Mouse (Mus musculus) embryo, embryonic 10 days (tissue): ENCODE measurements around the gene Chid1.
A peak's percentile ranks its signal among the peaks of the same experiment; 100 is the strongest.
"Not testable (repeated sequence)": the region's sequence is repeated elsewhere in the genome, so short reads cannot be mapped to it uniquely, and the experiment has no call there.

Source experiments
- DNase-seq: peaks from one replicate; pipeline ENCODE4 v3.0.0-alpha.2; 2015; ENCODE audit warnings: low spot score

Gene Chid1

DNA sequence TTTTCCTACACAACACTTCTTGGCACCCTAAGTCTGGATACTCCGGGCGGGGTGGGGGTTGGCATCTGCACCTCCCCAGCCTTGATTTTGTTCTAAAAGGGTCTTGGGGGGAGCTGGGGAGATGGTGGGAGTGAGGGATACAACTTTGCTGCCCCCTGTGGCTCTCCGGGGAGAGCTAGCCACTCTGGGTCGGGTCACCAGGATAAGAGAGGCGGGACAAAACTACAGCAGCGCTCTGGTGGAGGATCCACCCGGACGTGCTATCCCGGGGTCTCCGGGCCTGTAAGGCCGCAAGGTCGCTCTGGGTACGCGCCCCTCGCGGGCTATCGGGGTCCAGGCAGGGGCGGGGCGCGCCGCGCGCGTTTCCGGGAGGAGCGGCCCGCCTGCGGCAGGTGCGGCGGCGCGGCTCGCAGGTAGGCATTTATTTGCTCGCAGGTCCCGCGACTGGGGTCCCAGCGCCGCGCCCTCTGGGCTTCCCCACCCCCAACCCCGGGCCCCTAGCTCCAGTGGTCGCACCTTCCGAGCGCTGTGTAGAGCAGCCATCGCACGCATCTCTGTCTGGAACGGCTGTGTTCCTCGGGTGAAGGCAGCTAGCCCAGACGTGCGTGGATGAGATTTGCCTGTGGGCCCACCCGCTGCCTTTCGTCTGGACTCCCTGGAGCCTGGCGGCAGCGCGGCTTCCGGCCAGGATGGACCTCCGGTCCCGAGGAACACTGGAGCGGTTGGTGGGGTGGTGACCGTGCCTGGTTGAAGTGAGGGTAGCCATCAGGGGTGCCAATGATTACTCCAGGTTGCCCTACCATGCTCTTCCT, 77.9 kb downstream of the Chid1 start:
- DNase-seq = no peak

DNA sequence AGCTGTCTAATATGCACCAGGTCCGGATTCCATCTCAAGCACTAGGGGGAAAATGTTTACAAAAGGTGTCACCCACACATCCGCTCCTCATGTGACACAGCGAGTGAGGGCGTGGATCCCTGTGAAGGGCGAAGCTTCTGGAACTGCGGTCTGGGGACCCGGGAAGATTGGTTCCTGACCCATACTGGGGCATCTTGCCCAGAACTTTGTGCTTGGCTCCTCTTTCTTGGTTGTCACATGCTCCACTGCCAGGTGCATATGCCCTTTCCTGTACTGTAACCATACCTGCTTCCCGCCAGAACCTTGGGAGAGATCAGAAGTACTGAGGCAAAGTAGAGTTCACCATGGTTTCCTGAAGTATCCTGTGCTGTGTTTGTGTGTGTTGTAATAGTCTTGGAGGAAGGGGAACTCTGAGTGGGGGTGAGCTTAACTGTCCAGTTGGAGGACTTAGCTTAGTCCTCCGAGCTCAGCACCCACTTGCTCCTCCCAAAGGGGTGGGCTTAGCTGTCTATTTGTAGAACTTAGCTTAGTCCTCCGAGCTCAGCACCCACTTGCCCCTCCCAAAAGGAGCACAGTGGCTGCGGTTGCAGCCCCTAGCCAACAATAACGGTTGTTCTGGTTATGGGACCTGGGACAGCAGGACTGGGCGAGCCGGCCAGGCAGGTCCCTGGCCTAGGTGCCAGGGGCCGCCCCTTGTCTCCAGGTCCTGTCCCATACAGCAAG, 79.1 kb downstream of the Chid1 start, which contains the start of gene Cracr2b:
Cracr2b (plus strand) TSS at position 704 of the 723 bp plus-strand sequence.
- no peak for DNase-seq

GRCm38 (mm10) chr7:141460001-141460390, 79.7 kb downstream of the Chid1 start:
- DNase-seq = no peak

DNA sequence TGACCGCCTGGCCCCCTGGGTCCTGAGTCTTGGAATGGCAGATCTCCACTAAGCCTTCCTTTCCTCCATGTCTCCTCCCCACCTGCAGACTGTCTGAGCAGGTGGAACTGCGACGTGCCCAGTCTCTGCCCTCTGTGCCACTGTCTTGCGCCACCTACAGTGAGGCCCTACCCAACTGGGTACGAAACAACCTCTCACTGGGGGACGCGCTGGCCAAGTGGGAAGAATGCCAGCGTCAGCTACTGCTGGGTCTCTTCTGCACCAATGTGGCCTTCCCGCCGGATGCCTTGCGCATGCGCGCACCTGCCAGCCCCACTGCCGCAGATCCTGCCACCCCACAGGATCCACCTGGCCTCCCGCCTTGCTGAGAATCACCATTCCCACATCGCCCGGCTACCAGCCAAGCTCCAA, 80.4 kb downstream of the Chid1 start:
- no peak for DNase-seq

DNA sequence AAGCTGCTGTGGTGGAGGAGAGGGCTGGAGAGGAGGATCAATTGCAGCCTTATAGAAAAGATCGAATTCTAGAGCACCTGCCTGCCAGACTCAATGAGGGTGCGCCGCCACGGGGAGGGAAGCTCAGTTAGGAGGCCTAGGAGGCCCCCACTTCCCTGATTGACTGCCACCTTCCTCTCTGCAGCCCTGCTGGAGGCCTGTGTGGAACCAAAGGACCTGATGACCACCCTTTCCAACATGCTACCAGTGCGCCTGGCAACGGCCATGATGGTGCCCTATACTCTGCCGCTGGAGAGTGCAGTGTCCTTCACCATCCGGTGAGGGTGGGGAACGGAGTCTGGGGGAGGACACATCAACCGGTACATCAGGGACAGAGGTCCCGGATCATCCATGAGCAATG, 81.0 kb downstream of the Chid1 start:
- no peak for DNase-seq

DNA sequence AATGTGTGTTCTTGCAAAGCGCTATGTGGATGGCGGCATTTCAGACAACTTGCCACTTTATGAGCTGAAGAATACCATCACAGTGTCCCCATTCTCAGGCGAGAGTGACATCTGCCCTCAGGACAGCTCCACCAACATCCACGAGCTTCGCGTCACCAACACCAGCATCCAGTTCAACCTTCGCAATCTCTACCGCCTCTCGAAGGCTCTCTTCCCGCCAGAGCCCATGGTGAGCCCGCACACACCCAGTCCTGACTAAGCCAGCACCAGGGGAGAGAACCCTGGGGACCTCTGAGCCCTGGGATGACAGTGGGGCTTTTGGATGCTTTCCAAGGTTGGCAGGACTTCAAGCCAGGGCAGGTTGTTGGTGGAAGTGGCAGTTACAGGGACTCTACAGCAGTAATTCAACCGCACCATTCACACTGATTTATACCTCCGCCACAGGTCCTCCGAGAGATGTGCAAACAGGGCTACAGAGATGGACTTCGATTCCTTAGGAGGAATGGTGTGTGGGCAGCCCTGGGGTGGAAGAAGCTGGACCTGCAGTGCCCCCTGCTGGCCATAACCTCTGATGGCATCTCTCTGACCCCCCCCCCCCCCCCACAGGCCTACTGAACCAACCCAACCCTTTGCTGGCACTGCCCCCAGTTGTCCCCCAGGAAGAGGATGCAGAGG, 81.5 kb downstream of the Chid1 start:
- DNase-seq = peak; percentile 63

DNA sequence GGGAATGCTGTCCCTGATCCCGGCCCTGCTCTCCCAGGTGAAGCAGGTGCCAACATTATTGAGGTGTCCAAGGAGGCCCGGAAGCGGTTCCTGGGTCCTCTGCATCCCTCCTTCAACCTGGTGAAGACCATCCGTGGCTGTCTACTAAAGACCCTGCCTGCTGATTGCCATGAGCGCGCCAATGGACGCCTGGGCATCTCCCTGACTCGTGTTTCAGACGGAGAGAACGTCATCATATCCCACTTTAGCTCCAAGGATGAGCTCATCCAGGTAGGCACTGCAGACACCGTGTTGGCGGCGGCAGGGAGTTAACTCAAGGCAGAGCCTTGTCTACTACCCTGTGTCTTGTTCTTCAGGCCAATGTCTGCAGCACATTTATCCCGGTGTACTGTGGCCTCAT, 82.4 kb downstream of the Chid1 start:
- no peak for DNase-seq

DNA sequence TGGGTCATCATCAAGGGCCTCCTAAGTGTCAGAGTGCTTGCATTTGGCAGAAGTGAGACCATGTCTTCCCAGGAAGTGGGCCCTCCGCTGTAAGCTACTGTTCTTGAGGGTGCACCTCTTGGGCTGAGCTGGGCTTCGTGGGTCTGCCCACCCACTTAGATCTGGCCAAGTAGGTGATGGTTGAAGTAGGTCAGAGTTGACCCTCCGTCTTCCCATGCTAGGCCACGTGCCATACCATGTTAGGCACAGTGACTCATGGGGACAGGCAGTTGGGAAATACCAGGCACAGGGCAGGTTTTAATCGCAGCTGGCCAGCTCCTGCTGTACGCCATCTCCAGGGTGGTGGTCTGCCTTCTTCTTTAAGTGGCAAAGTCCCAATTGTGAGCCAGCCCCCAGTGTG, 82.9 kb downstream of the Chid1 start:
- no peak for DNase-seq

DNA sequence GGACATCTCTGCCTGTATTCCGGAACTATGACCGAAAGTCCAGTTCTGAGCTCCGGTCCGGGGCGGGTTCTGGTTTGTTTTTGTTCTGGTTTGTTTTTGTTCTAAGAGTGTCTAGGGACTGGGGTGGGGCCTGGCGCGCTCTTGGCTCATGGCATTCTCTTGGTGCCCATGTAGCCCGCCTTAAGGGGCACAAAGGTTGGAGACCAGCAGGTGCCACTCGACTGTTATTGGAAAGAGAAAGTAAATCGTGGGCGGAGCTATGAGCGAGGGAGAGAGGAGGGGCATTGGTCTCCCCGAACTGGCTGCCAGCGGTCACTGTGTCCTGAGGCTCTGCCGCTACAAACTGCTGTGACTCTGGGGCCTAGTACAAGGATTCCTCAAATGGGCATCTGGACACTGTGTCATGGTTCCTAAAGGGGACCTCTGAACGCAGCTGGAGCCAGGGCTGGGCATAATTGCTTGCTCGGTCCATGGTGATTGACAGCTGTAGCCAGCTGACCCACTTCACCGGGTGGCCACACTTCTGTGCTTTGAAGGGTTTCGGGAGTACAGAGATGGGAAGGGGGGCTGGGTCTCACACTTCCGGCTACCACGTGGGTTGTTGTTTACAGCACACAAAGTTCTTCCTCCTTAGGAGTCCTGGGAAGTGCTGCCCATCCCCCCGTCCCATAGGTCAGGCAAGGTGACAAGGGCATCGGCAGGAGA, 83.9 kb downstream of the Chid1 start:
- DNase-seq = peak; percentile 78

DNA sequence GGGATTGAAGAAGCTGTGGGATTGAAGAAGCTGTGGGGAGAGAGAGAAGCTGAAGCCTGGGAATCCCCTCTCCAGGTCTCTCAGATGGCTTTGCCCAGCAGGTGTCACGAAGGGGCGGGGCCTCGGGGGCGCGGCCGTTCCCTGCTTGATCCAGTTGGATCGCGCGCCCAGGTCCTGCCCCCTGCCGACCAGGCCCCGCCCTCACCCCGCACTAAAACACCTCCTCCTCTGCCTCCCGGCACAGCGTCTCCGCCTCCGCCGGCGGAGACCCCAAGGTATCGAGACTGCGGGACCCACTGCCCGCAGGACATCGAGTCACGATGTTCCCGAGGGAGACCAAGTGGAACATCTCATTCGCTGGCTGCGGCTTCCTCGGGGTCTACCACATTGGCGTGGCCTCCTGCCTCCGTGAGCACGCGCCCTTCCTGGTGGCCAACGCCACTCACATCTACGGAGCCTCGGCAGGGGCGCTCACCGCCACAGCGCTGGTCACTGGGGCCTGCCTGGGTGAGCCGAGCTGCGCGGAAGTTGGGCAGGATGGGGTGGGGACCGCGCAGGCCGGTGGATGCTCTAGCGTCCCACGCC, 84.6 kb downstream of the Chid1 start, which contains the start of gene Pnpla2:
Pnpla2 (plus strand) TSS at position 232 of the 585 bp plus-strand sequence.
- DNase-seq = peak; percentile 93

DNA sequence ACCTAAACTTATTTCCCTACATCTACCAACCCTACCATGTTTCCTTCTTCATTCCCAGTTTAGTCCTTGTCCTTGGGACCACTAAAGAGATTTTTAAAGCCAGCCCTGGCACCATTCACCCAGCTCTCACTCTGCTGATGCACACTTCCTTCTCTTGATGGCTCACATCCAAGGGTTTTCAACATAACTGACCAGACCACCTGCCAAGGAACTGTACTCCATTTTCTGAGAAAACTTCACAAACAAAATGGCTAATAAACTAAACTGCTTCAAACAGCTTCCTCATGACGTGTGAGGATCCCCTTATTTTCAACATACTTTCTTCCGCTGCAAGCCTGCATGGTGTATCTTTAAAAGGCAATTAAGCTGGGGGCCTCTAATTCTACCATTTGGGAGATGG, 86.0 kb downstream of the Chid1 start:
- DNase-seq = no peak

DNA sequence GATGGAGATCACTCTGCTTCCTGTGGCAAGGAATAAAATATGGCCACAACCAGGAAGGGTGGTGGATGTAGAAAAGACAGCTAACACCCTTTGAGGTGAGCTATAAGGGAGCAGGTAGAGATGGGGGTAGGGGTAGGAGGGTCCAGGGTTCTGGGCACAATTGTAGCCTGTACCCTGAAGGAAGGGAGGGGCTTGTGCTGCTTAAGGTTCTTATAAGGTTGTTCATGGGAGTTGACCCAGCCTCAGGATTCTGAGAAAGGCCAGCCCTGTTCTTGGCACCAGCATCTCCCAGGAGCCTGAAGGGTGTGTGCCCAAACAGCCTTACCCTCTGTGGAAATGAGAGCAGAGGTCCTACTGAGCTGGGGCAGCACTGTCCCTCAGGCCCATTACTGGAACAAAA, 87.7 kb downstream of the Chid1 start:
- no peak for DNase-seq

DNA sequence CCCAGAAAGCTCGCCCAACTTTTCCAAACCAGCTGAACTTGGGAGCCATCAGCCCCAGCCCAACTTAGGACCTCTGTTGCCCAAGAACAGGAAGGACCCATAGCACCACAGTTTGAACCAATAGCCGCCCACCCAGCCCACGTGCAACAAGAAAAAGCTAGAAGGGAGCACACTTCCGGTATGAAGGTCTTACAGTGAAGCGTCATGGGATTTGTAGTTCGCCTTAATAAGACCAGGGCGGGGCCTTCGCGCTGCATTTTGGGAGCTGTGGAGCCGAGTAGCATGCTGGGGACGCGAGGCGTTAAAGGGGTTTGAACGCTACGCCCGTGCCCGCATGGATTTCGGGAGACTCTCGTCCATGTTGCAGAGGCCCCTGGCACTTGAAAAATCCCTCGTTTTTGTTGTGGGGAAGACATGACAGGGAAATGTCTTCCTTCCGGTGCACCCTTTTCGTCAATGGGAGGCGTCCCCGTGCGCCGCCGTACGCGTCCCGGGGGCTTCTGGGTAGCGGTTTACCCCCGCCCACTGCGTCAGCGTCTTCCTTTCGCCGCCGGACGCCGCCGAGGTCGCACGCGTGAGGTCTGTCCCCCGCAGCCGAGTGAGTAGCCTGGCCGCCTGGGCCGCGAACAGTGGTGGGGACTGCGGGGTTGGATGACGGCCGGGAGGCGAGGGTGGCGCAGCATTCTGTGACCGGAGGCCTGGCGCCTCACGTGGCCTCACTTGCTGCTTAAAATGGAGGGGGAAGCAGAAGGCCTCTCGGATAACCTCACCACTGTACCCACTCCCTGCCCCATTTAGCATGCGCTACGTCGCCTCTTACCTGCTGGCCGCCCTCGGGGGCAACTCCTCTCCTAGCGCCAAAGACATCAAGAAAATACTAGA, 92.3 kb downstream of the Chid1 start, which contains the start of gene Rplp2:
Rplp2 (plus strand) TSS at position 261 of the 882 bp plus-strand sequence.
- peak; percentile 96 for DNase-seq

GRCm38 (mm10) chr7:141446374-141446773, 93.3 kb downstream of the Chid1 start:
- DNase-seq = not testable (repeated sequence)

DNA sequence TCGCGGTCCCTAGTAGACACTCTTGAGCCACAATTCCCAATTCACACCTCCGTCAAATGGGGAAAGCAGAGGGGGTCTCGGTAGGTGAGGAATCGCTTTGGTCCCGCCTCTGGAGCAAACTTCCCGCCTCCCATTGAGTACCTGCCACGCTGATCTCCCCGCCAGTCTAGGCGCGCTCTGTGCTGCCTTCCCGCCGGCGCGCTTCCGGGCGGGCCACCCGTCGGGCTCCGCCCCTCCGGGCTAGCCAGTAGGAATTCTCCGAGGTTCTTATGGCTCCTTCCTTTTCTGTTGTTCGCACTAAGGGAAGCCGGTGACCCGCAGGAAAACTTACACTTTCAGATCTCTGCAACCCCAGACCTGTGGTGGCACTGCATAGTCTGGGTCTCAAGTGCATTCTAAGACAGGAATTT, 95.8 kb downstream of the Chid1 start, which contains the start of gene Pidd1:
Pidd1 (minus strand) TSS at position 198 of the 410 bp plus-strand sequence.
- DNase-seq = peak; percentile 91
